Mouse (Mus musculus) frontal cortex, postnatal 25 days (tissue): Measurements from ENCODE around the gene Phf11d.
"Not testable (repeated sequence)": the region's sequence is repeated elsewhere in the genome, so short reads cannot be mapped to it uniquely, and the experiment has no call there.

Experiments used
- DNase-seq, 2 experiments: peaks; one replicate each; pipeline ENCODE4 v3.0.0; 2022; ENCODE audit warnings: low spot score in 2 of 2

Gene Phf11d

DNA sequence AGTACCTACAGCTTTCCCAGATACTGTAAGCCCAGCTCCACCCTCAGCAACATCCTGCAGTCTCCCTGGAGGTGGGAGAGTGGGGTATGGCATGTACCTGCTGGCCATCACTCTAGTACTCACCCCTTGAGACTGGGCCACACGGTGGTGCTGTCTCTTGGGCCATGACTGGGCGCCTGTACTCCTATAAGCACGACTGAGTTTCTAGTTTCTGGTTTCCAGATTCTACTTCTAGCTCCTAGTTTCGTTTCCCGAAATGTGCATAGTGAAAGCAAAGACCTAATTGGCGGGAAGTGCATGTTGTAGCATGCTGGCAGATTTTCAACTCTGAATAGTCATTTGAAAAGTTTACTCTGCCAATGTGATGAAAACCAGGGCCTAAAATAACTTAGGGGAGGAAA, at the start of gene Phf11d:
Gene Phf11d, minus strand, starts transcription at position 227 of the 401 bp plus-strand sequence.
- DNase-seq: no peak

DNA sequence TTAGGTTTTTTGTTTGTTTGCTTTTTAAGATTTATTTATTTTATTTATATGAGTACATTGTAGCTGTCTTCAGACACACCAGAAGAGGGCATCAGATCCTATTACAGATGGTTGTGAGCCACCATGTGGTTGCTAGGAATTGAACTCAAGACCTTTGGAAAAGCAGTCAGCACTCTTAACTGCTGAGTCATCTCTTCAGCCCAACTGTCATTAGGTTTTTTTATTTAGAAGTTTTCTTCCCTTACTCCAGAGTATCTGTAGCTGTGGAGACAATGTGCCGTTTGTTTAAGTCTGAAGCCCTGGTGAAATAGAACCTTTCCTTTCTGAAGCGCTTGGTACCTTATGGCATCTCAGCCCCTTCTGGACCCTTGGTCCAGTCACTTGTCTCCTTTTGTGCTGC, 49.7 kb upstream of the Phf11d start:
- DNase-seq: not testable (repeated sequence)

DNA sequence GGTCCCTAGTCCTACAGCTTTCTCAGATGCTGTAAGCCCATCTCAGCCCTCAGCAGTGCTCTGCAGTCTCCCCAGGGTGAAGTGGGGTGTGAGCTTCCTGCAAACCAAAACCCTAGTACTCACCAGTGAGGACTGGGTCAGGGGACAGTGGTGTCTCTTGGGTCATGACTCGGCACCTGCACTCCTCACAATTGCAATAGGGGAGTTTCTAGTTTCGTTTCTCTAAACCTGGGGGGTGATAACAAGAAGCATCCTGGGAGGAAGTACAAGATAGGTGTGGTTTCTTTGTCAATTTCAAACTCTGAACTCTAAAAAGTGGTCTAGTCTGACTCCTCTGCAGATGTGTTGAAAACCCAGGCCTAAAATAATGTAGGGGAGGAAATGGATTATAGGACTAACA, 31.7 kb upstream of the Phf11d start:
- DNase-seq: no peak

DNA sequence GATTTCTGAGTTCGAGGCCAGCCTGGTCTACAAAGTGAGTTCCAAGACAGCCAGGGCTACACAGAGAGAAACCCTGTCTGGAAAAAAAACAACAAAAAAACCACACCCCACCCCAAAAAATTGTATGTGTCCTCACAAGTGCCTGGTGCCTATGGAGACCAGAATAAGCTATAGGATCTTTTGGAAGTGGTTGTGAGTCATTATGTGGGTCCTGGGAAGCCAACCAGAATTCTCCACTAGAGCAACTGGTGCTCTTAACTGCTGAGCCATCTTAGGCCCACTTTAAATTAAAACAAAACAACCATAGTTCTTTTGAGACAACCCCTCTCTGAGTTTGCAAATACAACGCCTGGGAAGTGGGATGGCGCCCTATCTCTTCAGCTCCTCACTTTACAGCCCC, 30.0 kb upstream of the Phf11d start, which contains the start of gene Phf11c:
Gene Phf11c, minus strand, starts transcription at position 101 of the 400 bp plus-strand sequence.
- DNase-seq: no peak

DNA sequence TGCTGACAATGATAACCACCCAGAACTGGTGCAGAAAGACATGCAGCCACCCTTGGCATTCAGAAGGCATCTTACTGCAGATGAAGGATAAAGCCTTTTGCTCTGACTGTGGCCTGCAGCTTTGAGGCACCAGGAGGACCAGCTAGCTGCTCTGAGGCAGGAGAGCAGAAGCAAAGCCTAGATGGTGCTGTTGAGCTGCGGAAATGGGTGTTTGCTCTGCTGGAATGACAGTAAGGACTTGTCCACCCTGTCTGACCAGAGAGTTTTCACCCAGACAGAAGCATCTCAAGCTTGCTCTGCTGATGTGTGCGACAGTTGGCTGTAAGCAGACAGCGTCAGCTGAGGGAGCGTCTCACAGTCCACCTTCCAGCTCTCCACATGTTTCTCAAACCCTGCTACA, 24.9 kb upstream of the Phf11d start:
- DNase-seq: peak; percentile 19 to 23

DNA sequence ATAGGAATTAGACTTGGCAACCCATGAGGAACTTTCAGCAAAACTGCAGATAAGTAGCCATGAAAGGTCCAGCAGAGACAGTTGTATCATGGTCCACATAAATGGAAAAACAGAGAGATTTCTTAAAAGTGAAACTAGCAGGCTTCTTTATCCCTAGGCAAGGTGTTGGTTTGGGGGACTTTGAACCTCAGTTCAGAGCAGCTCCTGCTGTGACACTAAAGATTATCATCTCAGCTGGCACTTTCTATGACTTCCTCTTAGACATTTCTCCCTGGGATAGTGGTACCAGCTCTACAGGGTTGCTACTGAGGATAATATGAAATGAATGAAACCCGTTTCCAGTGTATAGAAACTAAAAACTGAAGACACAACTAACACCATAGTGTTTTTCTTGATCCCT, 24.3 kb upstream of the Phf11d start:
- no peak for DNase-seq

DNA sequence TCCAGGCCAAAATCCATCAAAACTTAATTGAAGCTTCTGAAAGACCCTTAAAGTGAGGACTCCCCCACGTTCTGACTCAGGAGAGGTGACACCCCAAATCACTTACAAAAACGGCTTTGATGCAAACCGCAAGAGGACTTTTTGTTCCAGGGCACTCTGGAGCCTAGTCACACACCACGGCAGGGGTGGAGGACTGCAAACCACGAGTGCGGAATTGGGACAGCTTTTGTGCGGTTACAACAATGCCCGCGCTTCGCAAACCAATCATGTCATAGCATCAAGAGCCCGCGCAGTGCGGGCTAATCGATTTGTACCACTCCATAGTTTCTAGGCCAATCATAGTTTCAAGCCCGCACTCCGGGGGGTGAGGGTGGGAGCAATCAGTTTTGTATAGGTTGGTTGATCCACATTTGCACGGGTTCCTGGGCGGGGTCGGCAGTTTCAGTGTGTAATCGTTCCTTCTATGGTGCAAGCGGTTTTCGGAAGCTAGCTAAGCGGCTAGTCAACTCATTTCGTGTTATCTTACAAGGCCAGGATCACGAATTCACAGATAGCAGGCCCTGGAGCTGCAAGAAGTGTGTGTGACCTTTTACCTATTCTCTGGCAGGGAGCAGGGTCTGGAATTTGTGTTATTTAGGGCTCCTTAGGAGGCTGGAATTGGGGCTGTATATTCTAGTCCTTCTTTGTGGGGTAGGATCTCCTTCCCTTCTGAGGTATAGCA, 5.2 kb upstream of the Phf11d start:
- DNase-seq: no peak

DNA sequence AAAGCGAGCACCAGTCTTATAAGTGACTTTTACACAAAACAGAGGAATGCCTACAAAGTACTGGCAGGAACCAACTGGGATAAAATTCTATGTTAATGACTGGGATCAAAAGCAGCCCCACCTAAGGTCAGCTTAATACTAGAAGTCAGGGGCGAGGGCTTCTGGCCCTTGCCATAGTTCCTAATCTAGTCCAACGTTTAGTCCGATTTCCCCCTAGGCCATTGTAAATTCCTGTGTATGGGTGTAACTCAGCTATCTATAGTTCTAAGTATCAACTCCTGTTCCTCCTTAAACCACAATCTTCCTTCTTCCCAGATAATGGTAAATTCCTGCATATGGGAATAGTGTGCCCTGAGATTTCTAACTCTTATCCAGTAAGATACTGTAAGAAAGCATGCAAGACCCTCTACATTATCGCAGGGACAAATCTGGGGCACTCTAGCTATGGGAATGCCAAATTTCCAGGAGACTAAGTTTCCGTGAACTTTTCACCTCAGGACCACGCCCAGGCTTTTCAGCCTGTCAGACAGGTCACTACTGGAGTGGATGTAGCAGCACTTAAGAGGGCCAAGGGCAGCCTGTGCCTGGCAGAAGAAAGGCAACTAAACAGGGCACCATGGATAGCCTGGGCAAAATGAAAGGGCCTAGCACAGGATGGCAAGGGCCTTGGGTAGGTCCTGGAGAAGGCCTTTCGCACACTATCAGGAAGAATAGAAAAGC, 1.3 kb upstream of the Phf11d start:
- no peak for DNase-seq

DNA sequence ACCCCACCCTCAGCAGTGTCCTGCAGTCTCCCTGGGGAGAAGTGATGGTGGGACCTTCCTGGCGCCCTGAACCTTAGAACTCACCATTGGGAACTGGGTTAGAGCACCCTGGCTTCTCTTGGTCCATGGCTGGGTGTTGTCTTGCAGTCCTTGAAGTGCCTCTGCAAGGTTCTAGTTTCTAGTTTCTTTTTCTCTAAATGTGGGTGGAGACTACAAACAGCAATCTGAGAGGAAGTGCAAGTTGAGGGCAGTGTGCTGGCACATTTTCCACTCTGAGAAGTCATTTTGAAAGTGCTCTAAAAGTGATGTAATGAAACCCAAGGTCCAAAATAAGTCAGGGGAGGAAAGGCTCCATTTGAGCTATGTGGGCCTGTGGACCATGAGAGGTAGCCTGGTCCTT, 24.1 kb downstream of the Phf11d start, which contains the start of gene Phf11b:
Gene Phf11b, minus strand, starts transcription at position 163 of the 400 bp plus-strand sequence.
- not testable (repeated sequence) for DNase-seq

DNA sequence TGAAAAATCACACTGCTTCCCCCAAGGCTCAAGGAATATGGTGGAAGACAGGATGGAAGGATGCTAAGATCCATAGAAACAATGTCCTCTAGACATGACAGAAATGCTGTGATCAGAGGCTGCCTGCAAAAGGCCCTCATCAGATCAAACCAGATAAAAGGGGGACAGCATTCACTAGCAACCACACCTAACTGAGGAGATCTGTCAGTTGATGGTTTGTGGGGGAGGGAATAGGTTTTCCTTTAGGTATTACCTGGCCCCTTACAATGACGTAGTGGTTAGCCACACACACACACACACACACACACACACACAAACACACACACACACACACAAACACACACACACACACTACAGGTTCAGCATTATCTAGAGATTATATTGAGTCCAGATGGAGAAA, 25.7 kb downstream of the Phf11d start:
- DNase-seq: no peak

DNA sequence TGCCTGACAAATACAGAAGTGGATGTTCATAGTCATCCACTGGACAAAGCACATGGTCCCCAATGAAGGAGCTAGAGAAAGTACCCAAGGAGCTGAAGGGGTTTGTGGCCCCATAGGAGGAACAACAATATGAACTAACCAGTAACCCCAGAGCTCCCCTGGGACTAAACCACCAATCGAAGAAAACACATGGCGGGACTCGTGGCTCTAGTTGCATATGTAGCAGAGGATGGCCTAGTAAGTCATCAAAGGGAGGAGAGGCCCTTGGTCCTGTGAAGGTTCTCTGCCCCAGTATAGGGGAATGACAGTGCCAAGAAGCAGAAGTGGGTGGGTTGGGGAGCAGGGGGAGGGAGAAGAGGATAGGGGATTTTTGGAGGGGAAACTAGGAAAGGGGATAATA, 29.2 kb downstream of the Phf11d start:
- not testable (repeated sequence) for DNase-seq

DNA sequence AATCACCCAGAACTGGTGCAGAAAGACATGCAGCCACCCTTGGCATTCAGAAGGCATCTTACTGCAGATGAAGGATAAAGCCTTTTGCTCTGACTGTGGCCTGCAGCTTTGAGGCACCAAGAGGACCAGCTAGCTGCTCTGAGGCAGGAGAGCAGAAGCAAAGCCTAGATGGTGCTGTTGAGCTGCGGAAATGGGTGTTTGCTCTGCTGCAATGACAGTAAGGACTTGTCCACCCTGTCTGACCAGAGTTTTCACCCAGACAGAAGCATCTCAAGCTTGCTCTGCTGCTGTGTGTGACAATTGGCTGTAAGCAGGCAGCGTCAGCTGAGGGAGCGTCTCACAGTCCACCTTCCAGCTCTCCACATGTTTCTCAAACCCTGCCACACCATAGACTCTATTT, 34.8 kb downstream of the Phf11d start:
- peak; percentile 7 to 12 for DNase-seq

DNA sequence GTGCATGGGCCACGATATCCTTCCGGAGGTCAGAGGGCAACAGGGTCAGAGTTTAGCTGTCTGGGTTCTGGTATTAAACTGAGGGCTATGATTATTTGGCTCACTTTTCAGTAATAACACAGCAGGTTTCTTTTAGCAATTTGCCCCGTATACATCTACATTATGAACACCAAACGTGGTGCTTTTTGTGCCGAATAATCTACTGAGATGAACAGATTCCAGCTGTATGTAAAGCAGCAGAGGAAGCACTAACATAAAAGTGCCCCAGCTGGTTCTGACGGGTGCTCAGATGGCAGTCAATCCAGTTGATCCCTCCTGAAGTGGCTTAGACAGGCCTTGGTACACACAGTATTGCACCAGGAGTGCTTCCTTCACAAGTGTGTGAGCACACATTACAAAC, 45.3 kb downstream of the Phf11d start:
- DNase-seq: not testable (repeated sequence)

DNA sequence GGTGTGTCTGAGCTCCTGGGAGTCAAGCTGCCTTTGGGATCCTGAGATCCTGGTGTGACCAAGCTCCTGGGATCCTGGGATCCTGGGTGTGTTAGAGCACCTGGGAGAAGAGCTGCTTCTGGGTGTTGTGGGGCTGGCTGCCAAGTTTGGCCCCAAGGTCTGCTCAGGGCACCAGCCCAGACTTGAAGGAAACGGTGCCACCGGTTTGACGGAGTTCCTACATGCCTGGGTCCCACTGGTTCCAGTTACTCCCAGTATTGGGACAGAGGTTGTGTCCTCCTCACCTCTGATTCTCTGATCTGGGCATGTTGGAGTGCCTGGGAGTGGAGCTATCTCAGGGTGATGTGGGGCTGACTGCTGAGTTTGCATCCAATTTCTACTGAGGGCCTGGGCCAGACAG, 46.2 kb downstream of the Phf11d start:
- not testable (repeated sequence) for DNase-seq
